Mouse (Mus musculus) heart, adult 9 months (tissue): ENCODE results near the gene Tomm6.
A peak's percentile ranks its signal among the peaks of the same experiment; 100 is the strongest.

Experiments used
- DNase-seq, 2 experiments: peaks; one replicate each; pipeline ENCODE4 v3.0.0; 2022; ENCODE audit warnings: low spot score in 2 of 2

Gene Tomm6

GRCm38 (mm10) chr17:47651953-47652352 is 36.2 kb downstream of the Tomm6 start:
- no peak for DNase-seq

DNA sequence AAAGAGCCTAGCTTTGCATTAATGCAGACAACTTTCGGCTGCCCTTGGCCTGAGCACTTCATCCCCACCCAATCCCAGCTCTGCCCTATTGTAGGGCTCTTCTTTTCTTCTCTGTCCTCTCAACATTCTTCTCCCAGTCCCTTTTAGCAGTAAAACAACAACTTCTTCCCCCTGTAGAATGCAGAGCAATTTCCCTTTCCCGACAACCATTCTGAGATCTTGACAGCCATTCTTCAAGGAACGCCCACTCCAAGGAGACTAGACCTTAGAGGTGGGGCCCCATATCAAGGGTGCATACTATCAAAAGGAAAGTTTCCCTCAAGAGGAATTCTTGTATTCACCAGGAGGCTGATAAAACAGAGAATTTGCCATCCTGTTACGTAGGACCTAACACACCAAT is 39.2 kb downstream of the Tomm6 start:
- DNase-seq, result no peak

GRCm38 (mm10) chr17:47646683-47647082 is 41.5 kb downstream of the Tomm6 start:
- peak; percentile 29 to 32 for DNase-seq

GRCm38 (mm10) chr17:47642992-47643391 is 45.2 kb downstream of the Tomm6 start:
- DNase-seq, result no peak
